Mouse (Mus musculus) left cerebral cortex, adult 18-20 months (tissue): ENCODE measurements around the gene Topbp1. TPM values are rescaled to one million over a fixed set of nuclear protein-coding genes. Genes with fewer than 3 reads are reported as not detected.

Source experiments
- DNase-seq, 2 experiments: peaks; one replicate each; pipeline ENCODE4 v3.0.0; 2021 to 2022; ENCODE audit warnings: low spot score in 2 of 2, mixed read lengths in 1 of 2
- total RNA-seq, 2 experiments: library from RNA; stranded (reverse); gene quantifications; 2 replicates each; pipeline ENCODE4 v1.2.3; 2021

The Topbp1 gene
- total RNA-seq, 2 experiments from 2014 or later, result 17.0 to 20.7 TPM

DNA sequence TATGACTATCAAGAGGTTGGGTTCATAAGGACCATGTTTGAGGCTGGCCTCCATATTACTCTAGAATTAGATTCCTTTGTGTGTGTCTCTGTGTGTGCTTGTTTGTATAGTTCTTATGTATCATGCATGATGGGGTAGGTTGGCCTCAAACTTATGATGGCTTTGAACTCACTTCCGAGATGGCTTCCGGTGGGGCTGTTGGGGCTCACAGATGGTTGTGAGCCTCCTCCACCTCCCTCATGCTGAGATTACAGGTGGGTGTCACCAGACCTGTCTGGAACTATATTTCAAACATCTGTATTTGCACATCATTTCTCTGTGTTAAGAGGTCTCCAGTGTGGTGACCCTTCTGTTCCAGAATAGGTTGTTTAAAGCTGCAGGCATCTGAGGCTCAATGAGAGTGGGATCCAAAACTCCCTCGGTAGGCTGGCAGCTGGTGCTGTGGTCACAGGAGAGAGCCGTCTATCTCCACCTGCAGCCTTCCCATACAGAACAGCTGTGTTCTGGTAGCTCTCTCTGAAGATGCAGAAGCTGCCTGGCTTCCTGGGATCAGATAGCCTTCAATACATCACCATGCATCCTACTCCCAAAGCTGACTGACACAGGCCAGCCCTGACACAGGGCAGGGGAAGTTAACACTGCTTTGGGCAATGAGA, 79.3 kb downstream of the Topbp1 start:
- DNase-seq, result no peak

DNA sequence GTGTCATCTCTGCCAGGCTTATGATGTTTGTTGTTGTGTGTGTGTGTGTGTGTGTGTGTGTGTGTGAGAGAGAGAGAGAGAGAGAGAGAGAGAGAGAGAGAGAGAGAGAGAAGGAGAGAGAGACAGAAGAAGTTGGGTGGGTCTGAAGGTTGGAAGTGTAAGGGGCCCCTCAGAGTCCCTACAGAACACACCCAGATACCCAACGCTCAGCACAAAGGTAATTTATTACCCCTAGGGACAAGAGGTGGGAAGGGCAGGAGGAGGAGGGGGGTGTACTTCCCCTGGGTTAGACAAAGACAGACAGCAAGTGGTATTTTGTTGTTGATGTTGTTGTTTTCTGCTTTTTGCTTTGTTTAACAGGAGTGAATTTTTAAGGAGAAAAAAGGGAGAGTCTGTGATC, 80.6 kb downstream of the Topbp1 start:
- DNase-seq, result no peak

DNA sequence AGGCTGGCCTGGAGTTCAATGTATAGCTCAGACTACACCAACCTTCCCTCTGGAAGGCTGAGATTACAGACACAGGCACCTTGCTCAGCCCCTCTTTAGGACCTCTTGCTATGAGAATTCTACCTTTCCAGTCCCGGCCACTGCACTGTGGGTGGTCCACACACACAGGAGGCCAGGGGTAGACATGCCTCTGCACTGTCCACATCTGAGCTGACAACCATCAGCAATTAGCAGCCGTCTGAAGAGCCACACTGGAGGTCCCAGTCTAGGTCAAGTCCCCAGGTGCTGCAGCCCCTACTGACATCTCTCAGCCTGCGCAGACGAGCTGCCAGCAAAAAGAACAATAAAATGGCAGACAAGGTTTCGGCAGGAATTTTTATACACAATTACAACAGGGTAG, 81.6 kb downstream of the Topbp1 start:
- DNase-seq, result no peak

DNA sequence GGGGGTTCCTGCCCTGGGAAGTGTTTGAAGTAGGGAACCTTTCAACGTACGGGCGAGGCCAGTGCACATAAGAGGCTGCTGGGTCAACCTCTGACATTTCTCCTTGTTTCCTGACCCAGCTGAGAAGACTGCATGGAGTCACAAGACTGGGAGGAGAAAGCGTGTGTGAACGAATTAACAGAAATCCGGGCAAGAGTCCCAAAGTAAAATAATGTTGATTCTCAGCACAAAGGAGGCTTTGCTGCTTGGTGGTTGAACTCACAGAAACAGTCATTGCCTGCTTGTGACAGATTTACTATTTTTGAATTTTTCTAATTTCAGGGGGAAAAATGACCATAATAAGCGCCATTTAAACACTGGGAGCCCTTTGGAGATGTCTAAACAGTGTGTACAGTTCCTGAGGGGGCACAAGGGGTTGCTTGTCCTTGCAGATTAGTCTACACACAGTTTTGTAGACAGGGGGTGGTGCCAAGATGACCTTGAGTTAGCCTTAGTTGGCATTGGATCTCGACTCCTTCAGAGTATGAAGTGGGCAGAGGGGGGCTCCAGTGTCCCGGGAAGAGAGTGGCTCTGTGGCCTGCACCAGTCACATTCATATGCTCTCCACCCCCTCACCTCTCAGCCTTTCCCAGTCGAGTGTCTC, 82.1 kb downstream of the Topbp1 start:
- DNase-seq, result no peak

DNA sequence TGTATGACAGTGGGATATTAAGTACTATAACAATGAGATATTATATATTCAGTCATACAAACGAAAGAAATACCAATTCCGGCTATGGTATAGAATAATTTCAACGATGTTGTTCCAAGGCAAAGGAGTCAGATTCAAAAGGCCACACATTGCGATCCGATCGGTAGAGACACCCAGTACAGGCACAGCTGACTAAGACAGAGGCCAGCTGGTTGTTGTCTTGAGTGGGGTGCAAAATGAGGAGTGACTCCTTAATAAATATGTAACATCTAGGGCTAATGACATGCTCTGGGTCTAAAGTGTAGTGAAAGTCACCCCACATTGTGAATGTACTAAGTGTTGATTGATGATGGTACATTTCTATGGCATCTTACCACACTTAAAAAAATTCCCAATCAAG, 84.2 kb downstream of the Topbp1 start:
- no peak for DNase-seq

DNA sequence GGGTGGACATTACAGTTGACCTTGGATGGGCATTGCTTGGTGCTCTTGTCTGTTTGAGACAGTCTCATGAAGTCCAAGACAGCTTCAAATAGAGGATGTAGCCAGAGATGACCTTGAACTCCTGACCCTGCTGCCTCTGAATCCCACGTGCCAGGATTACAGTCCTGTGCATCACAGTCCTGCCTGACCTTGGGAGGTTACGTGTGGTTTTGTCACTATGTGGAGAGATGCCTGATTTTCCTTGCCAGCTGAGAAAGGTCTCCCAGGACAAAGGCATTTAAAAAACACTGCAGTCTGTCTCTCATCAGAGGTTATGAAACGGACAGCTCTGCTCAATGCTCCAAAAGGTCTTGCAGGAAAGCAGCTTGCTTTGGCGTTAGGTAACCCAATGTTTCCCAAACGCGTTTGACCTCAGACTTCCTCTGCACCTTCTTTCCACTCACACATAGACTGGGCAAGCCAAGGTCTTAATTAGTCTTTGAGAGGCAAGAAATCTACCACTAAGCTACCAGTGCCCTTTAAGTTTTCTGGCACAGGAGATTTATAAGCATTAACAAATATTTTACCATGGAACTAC, 86.9 kb downstream of the Topbp1 start:
- DNase-seq, result no peak

DNA sequence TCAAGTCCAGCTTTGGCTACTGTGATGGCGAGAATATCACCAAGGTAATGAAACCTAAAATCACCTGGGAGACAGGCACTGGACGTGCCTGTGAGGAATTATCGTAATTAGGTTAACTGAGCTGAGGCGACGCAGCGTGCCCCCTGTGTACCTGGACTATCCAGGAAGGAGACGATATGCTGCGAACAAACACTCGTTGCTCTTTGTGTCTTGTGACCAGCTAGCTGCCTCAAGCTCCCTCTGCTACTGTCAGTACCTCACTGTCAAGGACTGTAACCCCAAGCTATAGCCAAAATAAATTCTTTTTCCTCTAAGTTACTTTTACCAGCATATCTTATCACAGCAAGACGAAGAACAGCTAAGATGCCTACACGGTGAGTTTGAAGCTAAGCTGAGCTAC, 88.2 kb downstream of the Topbp1 start:
- no peak for DNase-seq

DNA sequence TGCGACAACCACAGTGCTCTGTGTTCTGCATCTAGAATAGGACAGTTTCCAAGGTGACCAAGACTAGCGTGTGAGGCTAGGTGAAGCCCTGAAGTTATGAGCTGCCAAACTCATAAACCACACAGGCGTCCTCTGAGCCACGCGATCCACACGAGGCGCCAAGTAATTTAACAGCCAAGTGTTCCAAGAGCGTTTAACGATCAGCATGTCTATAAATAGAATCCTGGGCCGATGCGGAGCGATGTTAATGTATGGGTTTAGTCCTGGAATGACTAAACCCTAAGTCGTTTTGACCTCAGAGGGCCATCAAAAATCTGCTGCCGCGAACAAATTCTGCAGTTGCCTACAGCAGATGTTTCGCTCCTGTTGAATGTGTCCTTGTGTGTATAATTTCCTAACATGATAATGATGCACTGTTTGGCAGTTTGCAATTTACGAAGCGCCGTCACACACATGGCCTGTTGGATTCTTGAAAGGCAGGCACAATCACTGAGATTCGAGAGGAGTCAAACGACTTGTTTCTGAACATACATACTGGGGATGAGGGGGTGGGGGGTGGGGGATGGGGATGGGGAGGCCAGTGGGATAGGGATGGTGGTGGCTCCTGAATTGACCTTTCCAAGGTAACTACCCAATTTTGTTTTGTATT, 93.6 kb downstream of the Topbp1 start:
- DNase-seq, result peak in 1 of 2 experiments; percentile 9

Other genes with a start within 250 kb of the Topbp1 start
- gene Rab6b, start 193.4 kb upstream of the Topbp1 start, total RNA-seq, result 100 to 1,000 TPM; 566 to 572 TPM
- gene Srprb, start 103.1 kb upstream of the Topbp1 start, total RNA-seq, result 10 to 100 TPM; 20.8 to 22.5 TPM
- gene Gm20425, start 74.9 kb upstream of the Topbp1 start, total RNA-seq, result 10 to 100 TPM; 10.4 to 12.2 TPM
- 100 to 1,000 TPM; 170 to 179 TPM for gene Trf, start 74.8 kb upstream of the Topbp1 start, total RNA-seq
- gene 1300017J02Rik, start 133 bp upstream of the Topbp1 start, total RNA-seq, result not detected
- 10 to 100 TPM; 81.6 to 86.9 TPM for gene Cdv3, start 60.6 kb downstream of the Topbp1 start, total RNA-seq
- 1 to 10 TPM; 2.9 to 3.8 TPM for gene Bfsp2, start 175.2 kb downstream of the Topbp1 start, total RNA-seq